Mouse (Mus musculus) frontal cortex, adult (tissue): ENCODE measurements around the gene Gm9999.
"Not testable (repeated sequence)": the region's sequence is repeated elsewhere in the genome, so short reads cannot be mapped to it uniquely, and the experiment has no call there.

Experiments used
- ATAC-seq: cut with Nextera tagmentation; 2 replicates; pipeline ENCODE4 v1.9.2; 2017; ENCODE audit warnings: mild to moderate bottlenecking, moderate library complexity, mixed read lengths; ENCODE audit not compliant: low TSS enrichment

Gm9999 gene

DNA sequence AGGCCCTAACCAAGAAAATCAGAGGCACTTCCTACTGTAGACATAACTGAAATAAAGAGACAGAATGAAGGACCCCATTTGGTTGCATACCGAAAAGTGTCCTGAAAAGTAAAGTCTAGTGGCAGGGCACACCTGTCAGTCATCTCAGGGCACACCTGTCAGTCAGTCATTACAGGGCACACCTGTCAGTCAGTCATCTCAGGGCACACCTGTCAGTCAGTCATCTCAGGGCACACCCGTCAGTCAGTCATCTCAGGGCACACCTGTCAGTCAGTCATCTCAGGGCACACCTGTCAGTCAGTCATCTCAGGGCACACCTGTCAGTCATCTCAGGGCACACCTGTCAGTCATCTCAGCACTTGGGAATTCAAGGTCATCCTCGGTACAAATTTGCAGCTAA, 43.5 kb downstream of the Gm9999 start:
- ATAC-seq = not testable (repeated sequence)

- ATAC-seq = peak; percentile 52; the same call in 1 of the 2 replicates
These were observed 44.1 kb downstream of the Gm9999 start for GRCm38 (mm10) chr7:47027520-47027919.

GRCm38 (mm10) chr7:47030517-47031193, 47.3 kb downstream of the Gm9999 start:
- ATAC-seq = no peak

- no peak for ATAC-seq
These were observed 48.0 kb downstream of the Gm9999 start for GRCm38 (mm10) chr7:47031371-47031770.

GRCm38 (mm10) chr7:47034785-47035384, 51.5 kb downstream of the Gm9999 start:
- ATAC-seq = no peak

- no peak for ATAC-seq
These were observed 52.0 kb downstream of the Gm9999 start for GRCm38 (mm10) chr7:47035426-47035825.
